Mouse (Mus musculus) kidney, postnatal 14 days (tissue): Measurements from ENCODE around the gene Cbx2.

Source experiments
- DNase-seq: peaks from one replicate; pipeline ENCODE4 v3.0.0; 2022; ENCODE audit warnings: mixed read lengths

Gene Cbx2

GRCm38 (mm10) chr11:119066841-119067240 lies 44.1 kb downstream of the Cbx2 start:
- DNase-seq = no peak

- DNase-seq = no peak
Measured at GRCm38 (mm10) chr11:119072239-119072638, 49.5 kb downstream of the Cbx2 start.

GRCm38 (mm10) chr11:119072986-119073385 lies 50.2 kb downstream of the Cbx2 start:
- DNase-seq = no peak

GRCm38 (mm10) chr11:119073876-119074433 lies 51.2 kb downstream of the Cbx2 start:
- no peak for DNase-seq

- no peak for DNase-seq
Measured at GRCm38 (mm10) chr11:119075805-119076204, 53.0 kb downstream of the Cbx2 start.

- no peak for DNase-seq
Measured at GRCm38 (mm10) chr11:119077755-119078154, 55.0 kb downstream of the Cbx2 start.

- peak; percentile 84 for DNase-seq
Measured at GRCm38 (mm10) chr11:119078691-119079444, 56.1 kb downstream of the Cbx2 start.

GRCm38 (mm10) chr11:119079445-119079837 lies 56.7 kb downstream of the Cbx2 start:
- DNase-seq = no peak

- DNase-seq = no peak
Measured at GRCm38 (mm10) chr11:119080461-119081147, 57.8 kb downstream of the Cbx2 start.
